Mouse (Mus musculus) myocyte (in vitro differentiated cells): Measurements from ENCODE around the gene Wdr18.

ENCODE experiments used
- E2F4 ChIP-seq: IDR thresholded peaks from one replicate; pipeline ENCODE4 v1.6.1; 2011; ENCODE audit warnings: mild to moderate bottlenecking, control low read depth, moderate library complexity; ENCODE audit not compliant: insufficient read depth
- MAX ChIP-seq: IDR thresholded peaks from one replicate; pipeline ENCODE4 v1.6.1; 2011; ENCODE audit warnings: low read depth, mild to moderate bottlenecking, control low read depth
- MYOD1 ChIP-seq, 3 experiments: IDR thresholded peaks; one replicate each; pipeline ENCODE4 v1.6.1; 2011; ENCODE audit warnings: control low read depth in 2 of 3, low read depth in 2 of 3, mild to moderate bottlenecking in 2 of 3, moderate library complexity in 1 of 3; ENCODE audit not compliant: insufficient read length in 2 of 3, control insufficient read depth in 1 of 3
- MYOG ChIP-seq, 3 experiments: IDR thresholded peaks; one replicate each; pipeline ENCODE4 v1.6.1; 2011; ENCODE audit warnings: control low read depth in 2 of 3, low read depth in 2 of 3, mild to moderate bottlenecking in 2 of 3; ENCODE audit not compliant: insufficient read length in 2 of 3, control insufficient read depth in 1 of 3, insufficient read depth in 1 of 3
- POLR2A ChIP-seq: IDR thresholded peaks from one replicate; pipeline ENCODE4 v1.6.1; 2011; ENCODE audit warnings: low read depth, mild to moderate bottlenecking, control low read depth, moderate library complexity; ENCODE audit not compliant: insufficient read length
- POLR2AphosphoS2 ChIP-seq: IDR thresholded peaks from one replicate; pipeline ENCODE4 v1.6.1; 2011; ENCODE audit warnings: low read depth, control low read depth; ENCODE audit not compliant: insufficient read length
- TCF12 ChIP-seq: IDR thresholded peaks from one replicate; pipeline ENCODE4 v1.6.1; 2011; ENCODE audit warnings: mild to moderate bottlenecking, control low read depth; ENCODE audit not compliant: poor library complexity, insufficient read depth, severe bottlenecking
- TCF3 ChIP-seq: IDR thresholded peaks from one replicate; pipeline ENCODE4 v1.6.1; 2011; ENCODE audit warnings: low read depth, control low read depth; ENCODE audit not compliant: insufficient read length
- USF1 ChIP-seq: IDR thresholded peaks from one replicate; pipeline ENCODE4 v1.6.1; 2011; ENCODE audit warnings: low read depth, mild to moderate bottlenecking, control low read depth, moderate library complexity

DNA sequence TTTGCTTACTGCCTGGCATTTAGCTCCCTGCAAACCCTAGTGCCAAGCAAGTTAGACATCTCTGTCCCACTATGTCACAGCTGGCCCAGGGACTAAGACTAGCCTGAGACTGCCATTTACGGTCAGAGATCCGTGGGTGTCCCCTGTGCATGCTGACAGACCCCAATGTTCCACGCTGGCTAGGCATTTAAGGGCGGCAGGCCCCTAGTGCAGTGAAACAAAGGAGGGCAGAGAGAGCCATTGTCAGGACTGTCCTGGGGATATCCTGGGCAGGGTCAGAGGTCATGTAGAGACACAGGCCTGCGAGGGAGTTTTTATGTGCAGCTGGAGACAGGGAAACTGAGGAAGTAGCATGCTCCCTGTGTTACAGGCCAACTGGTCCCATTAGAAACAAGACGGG lies 26.1 kb upstream of the Wdr18 start:
- TF ChIP-seq POLR2A: no peak
- no peak for TF ChIP-seq MYOG (IDR thresholded peaks at IDR 0.05; ENCODE audit: control insufficient read depth in 1 of 3, insufficient read depth in 1 of 3, insufficient read length in 2 of 3, low read depth in 2 of 3)
- no peak for TF ChIP-seq TCF3
- no peak for TF ChIP-seq MYOD1 (IDR thresholded peaks at IDR 0.05; ENCODE audit: control insufficient read depth in 1 of 3, insufficient read length in 2 of 3, low read depth in 2 of 3)
- no peak for TF ChIP-seq TCF12
- no peak for TF ChIP-seq USF1
- TF ChIP-seq POLR2AphosphoS2: no peak
- TF ChIP-seq MAX: no peak
- no peak for TF ChIP-seq E2F4
